Mouse (Mus musculus) liver, embryonic 14.5 days (tissue): ENCODE measurements at regions not wholly inside any gene's neighbourhood (a gene's known extent, or its start where the extent isn't known, plus 50 kb on each side); places are given as distances from the start of the nearest gene placed in this dataset.

Source experiments
- CTCF ChIP-seq: IDR thresholded peaks from 2 replicates; pipeline ENCODE4 v1.5.1; 2016; ENCODE audit warnings: antibody characterized with exemption, low read depth, control low read depth
- EP300 ChIP-seq: IDR thresholded peaks from 2 replicates; pipeline ENCODE4 v1.6.1; 2016; ENCODE audit warnings: antibody characterized with exemption, low read depth

DNA sequence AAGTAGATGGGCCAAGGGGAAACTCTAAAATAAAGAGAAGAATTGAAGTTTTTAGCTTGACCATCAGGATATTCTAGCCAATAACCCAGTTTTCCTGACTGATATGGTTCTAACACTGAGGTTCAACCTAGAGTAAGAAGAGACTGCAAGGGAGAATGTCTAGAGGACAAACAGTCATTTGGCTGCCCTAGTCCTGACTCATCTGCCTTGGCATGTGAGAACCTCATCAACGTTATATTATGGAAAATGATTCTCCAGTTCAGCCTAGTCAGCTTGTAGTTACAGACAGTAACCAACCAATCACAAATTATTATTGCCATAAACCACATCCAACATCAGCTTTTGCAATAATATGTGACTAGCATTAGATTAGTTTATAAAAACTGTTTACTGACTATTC, 254.2 kb downstream of the Papss1 start:
- no peak for TF ChIP-seq CTCF
- no peak for TF ChIP-seq EP300
